Mouse (Mus musculus): ENCODE data around the gene Cabin1. TPM values are rescaled to one million over a fixed set of nuclear protein-coding genes. Genes with fewer than 3 reads are reported as not detected.

Cabin1 gene
- polyA plus RNA-seq, 1 experiment: 82.3 TPM

- no peak overlapping the region for H3K27ac ChIP-seq (ENCODE audit: control insufficient read depth, insufficient read depth, low read length)
- WGBS: 81% methylated on average over 12 of the region's 12 CpGs
Measured at GRCm38 (mm10) chr10:75684035-75685004, 79.8 kb downstream of the Cabin1 start.

DNA sequence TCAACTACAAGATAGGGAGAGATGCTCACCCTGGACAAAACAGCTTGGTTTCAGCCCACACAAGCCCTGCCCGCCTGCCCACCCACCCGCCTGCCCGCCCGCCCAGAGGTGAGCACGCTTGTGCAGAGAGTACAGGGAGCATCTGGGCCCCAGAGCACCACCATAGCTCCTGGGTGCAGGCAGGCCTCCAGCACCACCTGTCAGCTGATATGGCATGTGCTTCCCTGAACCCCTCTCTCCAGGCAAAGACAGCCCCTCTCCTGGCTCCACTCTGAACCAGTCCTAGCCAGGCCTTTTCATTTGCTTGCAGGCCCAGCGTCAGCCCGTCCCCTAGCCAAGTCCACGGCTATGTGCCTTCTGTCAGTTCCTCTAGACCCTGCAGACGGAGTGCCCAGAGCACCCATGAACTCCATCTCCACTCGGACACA is 83.6 kb downstream of the Cabin1 start:
- 96% methylated on average over 10 of the region's 10 CpGs for WGBS
- TF ChIP-seq POLR2A (IDR thresholded peaks at IDR 0.05; ENCODE audit: control insufficient read depth, extremely low read depth, insufficient read depth, low read length, poor library complexity) (no peak), CTCF (IDR thresholded peaks at IDR 0.05; ENCODE audit: borderline replicate concordance, control insufficient read depth, extremely low read depth, insufficient read depth, low read length, poor library complexity) (no peak)
- DNase-seq: no peak
- Histone ChIP-seq H3K4me1 (replicated peaks; ENCODE audit: control insufficient read depth, insufficient read depth, low read length) (no peaks in the 10 kb centered on the region), H3K4me3 (ENCODE audit: control insufficient read depth, insufficient read depth, low read length) (no peak overlapping the region), H3K27me3 (ENCODE audit: control insufficient read depth, insufficient read depth, low read length) (no peaks in the 10 kb centered on the region), H3K27ac (ENCODE audit: control insufficient read depth, insufficient read depth, low read length) (no peak overlapping the region), H3K36me3 (ENCODE audit: control insufficient read depth, insufficient read depth, low read length) (peaks cover 11% of the 10 kb centered on the region)

More at GRCm38 (mm10) chr10:75684035-75685004, 79.8 kb downstream of the Cabin1 start:
- DNase-seq: no peak
- TF ChIP-seq CTCF (IDR thresholded peaks at IDR 0.05; ENCODE audit: borderline replicate concordance, control insufficient read depth, extremely low read depth, insufficient read depth, low read length, poor library complexity): no peak
- TF ChIP-seq POLR2A (IDR thresholded peaks at IDR 0.05; ENCODE audit: control insufficient read depth, extremely low read depth, insufficient read depth, low read length, poor library complexity): no peak
- no peaks in the 10 kb centered on the region for H3K4me1 ChIP-seq (replicated peaks; ENCODE audit: control insufficient read depth, insufficient read depth, low read length)
- peaks cover 11% of the 10 kb centered on the region for H3K36me3 ChIP-seq (ENCODE audit: control insufficient read depth, insufficient read depth, low read length)
- no peaks in the 10 kb centered on the region for H3K27me3 ChIP-seq (ENCODE audit: control insufficient read depth, insufficient read depth, low read length)
- H3K4me3 ChIP-seq (ENCODE audit: control insufficient read depth, insufficient read depth, low read length): no peak overlapping the region

- 98% methylated on average over 6 of the region's 6 CpGs for WGBS
- H3K36me3 ChIP-seq (ENCODE audit: control insufficient read depth, insufficient read depth, low read length): peaks cover 8% of the 10 kb centered on the region; the same call in 1 of the 2 replicates
- TF ChIP-seq CTCF (IDR thresholded peaks at IDR 0.05; ENCODE audit: borderline replicate concordance, control insufficient read depth, extremely low read depth, insufficient read depth, low read length, poor library complexity) (no peak), POLR2A (IDR thresholded peaks at IDR 0.05; ENCODE audit: control insufficient read depth, extremely low read depth, insufficient read depth, low read length, poor library complexity) (no peak)
Measured at GRCm38 (mm10) chr10:75679204-75679603, 84.9 kb downstream of the Cabin1 start.

GRCm38 (mm10) chr10:75677989-75678388 is 86.2 kb downstream of the Cabin1 start:
- DNase-seq: no peak
- Histone ChIP-seq H3K36me3 (ENCODE audit: control insufficient read depth, insufficient read depth, low read length) (no peaks in the 10 kb centered on the region; the same call in 1 of the 2 replicates), H3K27ac (ENCODE audit: control insufficient read depth, insufficient read depth, low read length) (no peak overlapping the region), H3K27me3 (ENCODE audit: control insufficient read depth, insufficient read depth, low read length) (no peaks in the 10 kb centered on the region), H3K4me1 (replicated peaks; ENCODE audit: control insufficient read depth, insufficient read depth, low read length) (no peaks in the 10 kb centered on the region), H3K4me3 (ENCODE audit: control insufficient read depth, insufficient read depth, low read length) (no peak overlapping the region)
- TF ChIP-seq CTCF (IDR thresholded peaks at IDR 0.05; ENCODE audit: borderline replicate concordance, control insufficient read depth, extremely low read depth, insufficient read depth, low read length, poor library complexity) (no peak), POLR2A (IDR thresholded peaks at IDR 0.05; ENCODE audit: control insufficient read depth, extremely low read depth, insufficient read depth, low read length, poor library complexity) (no peak)
- WGBS: 90% methylated on average over 5 of the region's 5 CpGs

More at GRCm38 (mm10) chr10:75679204-75679603, 84.9 kb downstream of the Cabin1 start:
- Histone ChIP-seq H3K4me1 (replicated peaks; ENCODE audit: control insufficient read depth, insufficient read depth, low read length) (no peaks in the 10 kb centered on the region), H3K27me3 (ENCODE audit: control insufficient read depth, insufficient read depth, low read length) (no peaks in the 10 kb centered on the region), H3K27ac (ENCODE audit: control insufficient read depth, insufficient read depth, low read length) (no peak overlapping the region), H3K4me3 (ENCODE audit: control insufficient read depth, insufficient read depth, low read length) (no peak overlapping the region)
- no peak for DNase-seq

GRCm38 (mm10) chr10:75677571-75677970 is 86.6 kb downstream of the Cabin1 start:
- Histone ChIP-seq H3K27ac (ENCODE audit: control insufficient read depth, insufficient read depth, low read length) (no peak overlapping the region), H3K27me3 (ENCODE audit: control insufficient read depth, insufficient read depth, low read length) (no peaks in the 10 kb centered on the region), H3K36me3 (ENCODE audit: control insufficient read depth, insufficient read depth, low read length) (no peaks in the 10 kb centered on the region; the same call in 1 of the 2 replicates), H3K4me3 (ENCODE audit: control insufficient read depth, insufficient read depth, low read length) (no peak overlapping the region), H3K4me1 (replicated peaks; ENCODE audit: control insufficient read depth, insufficient read depth, low read length) (no peaks in the 10 kb centered on the region)
- DNase-seq: no peak
- TF ChIP-seq POLR2A (IDR thresholded peaks at IDR 0.05; ENCODE audit: control insufficient read depth, extremely low read depth, insufficient read depth, low read length, poor library complexity) (no peak), CTCF (IDR thresholded peaks at IDR 0.05; ENCODE audit: borderline replicate concordance, control insufficient read depth, extremely low read depth, insufficient read depth, low read length, poor library complexity) (no peak)
- 25% methylated on average over 2 of the region's 2 CpGs for WGBS

GRCm38 (mm10) chr10:75676819-75677565 is 87.1 kb downstream of the Cabin1 start:
- 94% methylated on average over 7 of the region's 7 CpGs for WGBS
- H3K4me3 ChIP-seq (ENCODE audit: control insufficient read depth, insufficient read depth, low read length): no peak overlapping the region
- H3K27ac ChIP-seq (ENCODE audit: control insufficient read depth, insufficient read depth, low read length): no peak overlapping the region
- no peaks in the 10 kb centered on the region for H3K27me3 ChIP-seq (ENCODE audit: control insufficient read depth, insufficient read depth, low read length)
- H3K36me3 ChIP-seq (ENCODE audit: control insufficient read depth, insufficient read depth, low read length): no peaks in the 10 kb centered on the region; the same call in 1 of the 2 replicates
- H3K4me1 ChIP-seq (replicated peaks; ENCODE audit: control insufficient read depth, insufficient read depth, low read length): no peaks in the 10 kb centered on the region
- TF ChIP-seq POLR2A (IDR thresholded peaks at IDR 0.05; ENCODE audit: control insufficient read depth, extremely low read depth, insufficient read depth, low read length, poor library complexity) (no peak), CTCF (IDR thresholded peaks at IDR 0.05; ENCODE audit: borderline replicate concordance, control insufficient read depth, extremely low read depth, insufficient read depth, low read length, poor library complexity) (no peak)
- DNase-seq: no peak

All from thymus, adult 2 months (tissue).